Mouse (Mus musculus) heart, postnatal 10 days (tissue): ENCODE measurements at regions not wholly inside any gene's neighbourhood (a gene's known extent, or its start where the extent isn't known, plus 50 kb on each side); places are given as distances from the start of the nearest gene placed in this dataset.

Experiments used
- DNase-seq, 2 experiments: peaks; one replicate each; pipeline ENCODE4 v3.0.0; 2021
- intact Hi-C: fragments of 180-260 bp; cut with DNase I; formaldehyde crosslinking; loops from one replicate; pipeline ENCODE4 v1.15.1; 2025

DNA sequence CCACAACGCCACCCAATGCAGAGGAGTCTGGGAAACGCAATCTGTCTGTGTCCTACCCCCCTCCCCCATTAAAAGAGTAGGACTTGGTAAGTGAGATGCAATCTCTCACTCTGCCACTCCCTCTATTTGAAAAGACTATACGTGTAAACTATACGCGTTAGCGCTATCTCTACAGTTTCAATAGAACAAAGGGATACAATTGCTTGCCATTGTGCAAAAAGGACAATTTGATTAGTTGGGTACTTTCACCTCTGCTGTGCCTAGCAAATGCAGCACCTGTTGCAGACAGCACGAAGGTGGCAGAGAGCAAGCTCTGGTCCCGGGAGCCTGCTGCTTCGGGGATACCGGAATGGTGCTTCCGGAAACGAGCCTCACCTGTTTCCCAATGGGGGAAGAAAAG, 137.5 kb upstream of the Btg1 start:
- intact Hi-C loops: no loop called here
- no peak for DNase-seq

DNA sequence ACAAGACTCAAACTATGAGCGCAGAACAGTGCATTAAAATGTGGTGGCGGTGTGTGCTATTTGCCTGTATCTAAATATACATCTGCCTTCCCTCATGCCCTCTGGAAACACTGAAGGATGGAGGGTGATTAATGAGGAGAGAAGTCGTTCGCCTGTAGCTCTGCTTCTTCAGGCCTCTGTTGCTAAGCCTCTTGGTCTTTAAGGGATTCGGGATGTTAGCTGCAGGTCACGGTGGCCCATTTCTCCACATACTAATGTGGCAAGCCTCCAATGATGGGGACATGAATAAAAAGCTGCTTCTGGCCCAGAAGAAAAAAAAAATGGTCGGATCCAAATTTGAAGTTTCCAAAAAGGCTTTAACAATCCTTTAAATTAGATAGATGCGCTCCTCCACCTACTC, 137.0 kb upstream of the Btg1 start:
- intact Hi-C loops: no loop called here
- DNase-seq: no peak

DNA sequence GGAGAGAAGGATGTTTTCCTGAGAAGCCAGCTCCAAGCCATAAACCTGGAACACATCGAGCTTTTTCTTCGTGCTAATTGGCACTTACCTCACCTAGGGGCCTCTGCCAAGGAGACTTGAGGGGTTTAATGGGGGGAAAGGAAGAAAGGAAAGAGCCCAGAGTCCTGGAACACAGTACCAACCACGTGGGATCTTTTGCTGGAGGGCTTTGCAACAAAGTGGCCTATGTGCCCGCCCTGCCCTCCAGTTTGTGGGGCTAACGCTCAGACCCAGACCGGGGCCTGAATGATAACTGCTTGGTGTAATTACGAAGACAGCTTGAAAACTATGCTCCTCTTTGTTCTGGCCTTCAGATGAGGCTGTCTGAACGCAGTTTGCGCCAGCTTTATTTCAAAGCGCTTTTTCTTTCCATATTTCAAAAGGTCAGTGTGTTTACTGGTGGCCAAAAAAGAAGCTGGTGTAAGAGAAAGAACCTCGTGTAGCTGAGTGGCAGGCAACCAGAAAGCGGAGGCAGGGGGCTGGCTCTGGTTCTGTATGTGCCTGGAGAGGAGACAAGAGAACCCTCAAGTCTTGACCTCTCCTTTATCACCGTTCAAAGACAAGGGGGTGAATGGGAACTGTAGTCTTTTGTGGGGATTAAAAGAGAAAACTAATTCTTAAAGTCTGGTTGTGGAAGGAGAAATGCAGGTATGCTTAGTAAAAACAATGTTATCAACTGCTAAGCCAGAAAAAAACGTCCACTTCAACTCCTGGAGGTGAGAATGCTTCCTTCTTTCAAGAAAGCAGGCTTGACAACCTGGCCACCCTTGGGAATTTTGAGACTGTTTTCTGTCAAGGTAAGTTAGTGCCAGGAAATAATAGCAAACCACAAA, 136.1 kb upstream of the Btg1 start:
- peak; percentile 4 to 6 for DNase-seq
- intact Hi-C loops: no loop called here

DNA sequence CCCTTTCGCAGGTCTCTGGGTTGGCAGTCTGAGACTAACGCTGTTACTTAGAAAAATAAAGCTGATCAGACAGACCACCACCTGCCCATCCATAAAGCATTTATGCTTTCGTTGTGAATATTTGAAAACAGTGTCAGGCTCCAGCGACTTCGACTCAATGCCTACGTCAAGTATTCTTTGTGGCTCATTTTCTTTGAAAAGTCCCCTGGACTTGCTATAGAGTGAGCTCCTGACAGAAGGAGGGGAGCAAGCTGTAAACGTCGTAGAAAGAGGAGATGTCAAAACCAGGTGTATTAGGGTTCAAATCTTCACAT, 135.5 kb upstream of the Btg1 start:
- no peak for DNase-seq

DNA sequence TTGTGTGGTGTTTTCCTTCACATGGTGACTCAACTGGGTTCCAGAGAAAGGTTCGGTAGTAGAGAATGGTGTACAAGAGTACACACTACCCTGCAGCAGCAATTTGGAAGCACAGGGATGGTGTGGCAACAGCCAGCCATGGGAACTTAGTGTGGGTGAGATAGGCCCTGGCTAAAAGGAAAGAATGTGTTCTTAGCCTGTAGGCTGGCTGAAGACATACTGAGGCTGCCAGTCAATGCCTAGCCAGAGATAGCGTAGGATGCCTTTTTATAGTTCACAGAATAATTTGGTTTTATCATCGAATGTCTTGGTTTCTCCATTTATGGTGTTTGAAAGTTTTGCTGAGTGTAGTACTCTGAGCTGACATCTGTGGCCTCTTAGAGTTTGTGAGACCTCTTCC, 130.1 kb upstream of the Btg1 start:
- intact Hi-C loops: no loop called here
- no peak for DNase-seq

More for the DNA sequence above, 135.5 kb upstream of the Btg1 start:
- intact Hi-C loops: no loop called here

DNA sequence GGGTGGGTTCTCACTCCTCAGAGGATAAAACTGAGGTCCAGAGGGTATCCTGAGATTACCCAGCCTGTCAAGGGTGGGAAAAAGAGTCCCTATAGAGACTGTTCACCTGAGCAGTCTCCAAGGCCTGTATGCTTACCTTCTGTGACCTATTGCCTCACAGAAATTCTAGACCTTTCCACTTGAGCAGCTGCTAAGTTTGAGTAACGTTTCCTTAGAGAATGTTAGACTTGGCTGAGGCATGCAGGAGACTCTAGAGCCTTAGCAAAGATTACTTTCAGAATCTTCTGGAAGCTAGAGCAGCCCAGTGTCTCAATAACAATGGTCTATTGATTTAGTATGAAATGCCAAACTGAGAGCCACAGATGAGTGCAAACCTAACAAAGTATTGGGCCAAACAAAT, 123.1 kb upstream of the Btg1 start:
- DNase-seq: no peak
- intact Hi-C loops: no loop called here

DNA sequence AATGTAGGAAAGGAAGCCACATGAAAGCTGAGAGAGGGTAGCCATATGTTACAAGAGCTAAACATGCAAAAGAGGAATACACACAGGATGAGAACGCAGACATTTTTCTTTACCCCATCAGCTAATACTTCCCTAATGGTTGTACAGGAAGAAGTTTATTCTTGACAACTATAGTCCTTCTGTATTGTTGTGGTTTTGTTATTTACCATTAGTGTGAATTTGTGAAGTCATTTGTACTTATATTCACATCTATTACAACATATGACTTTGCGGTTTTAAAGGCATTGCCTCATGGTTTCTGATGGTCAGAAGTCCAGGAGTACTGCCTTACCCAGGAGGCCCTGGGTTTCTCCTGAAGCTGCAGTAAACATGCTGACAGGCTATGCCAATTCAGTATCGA, 120.1 kb upstream of the Btg1 start:
- no peak for DNase-seq
- intact Hi-C loops: no loop called here

DNA sequence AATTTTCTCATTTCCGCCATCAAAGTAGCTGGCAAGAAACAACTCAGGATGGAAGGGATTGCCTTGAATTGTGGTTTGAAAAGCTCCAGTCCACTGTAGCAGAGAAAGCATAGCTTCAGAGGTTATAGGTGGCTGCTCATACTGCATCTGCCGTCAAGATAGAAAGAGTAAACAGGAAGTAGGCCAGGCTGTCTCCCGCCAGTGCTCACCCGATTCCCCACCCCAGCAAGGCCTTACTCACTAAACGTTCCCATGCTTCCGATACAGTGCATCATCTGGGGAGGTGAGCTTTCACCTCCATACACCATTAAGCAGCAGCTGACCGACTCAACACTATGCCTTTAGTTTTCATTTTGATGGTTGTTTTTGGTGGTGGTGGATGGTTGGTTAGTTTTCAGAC, 119.3 kb upstream of the Btg1 start:
- intact Hi-C loops: no loop called here
- DNase-seq: no peak

DNA sequence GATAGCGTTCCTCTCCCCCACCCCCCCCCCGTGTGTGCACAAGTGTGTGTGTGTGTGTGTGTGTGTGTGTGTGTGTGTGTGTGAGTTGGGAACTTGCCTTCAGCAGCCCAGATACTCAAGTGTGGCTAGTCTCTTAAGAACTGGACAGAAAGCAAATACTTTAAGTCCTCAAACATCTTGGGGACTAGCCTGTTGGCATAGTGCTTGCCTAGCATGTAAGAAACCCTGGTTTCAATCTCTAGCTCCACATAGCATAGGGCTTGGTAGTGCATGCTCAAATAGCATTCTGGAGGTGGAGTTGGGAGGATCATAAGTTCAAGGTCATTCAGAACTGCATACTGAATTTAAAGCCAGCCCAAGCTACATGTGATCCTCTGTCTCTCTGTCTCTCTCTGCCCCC, 117.5 kb upstream of the Btg1 start:
- intact Hi-C loops: no loop called here
- no peak for DNase-seq

DNA sequence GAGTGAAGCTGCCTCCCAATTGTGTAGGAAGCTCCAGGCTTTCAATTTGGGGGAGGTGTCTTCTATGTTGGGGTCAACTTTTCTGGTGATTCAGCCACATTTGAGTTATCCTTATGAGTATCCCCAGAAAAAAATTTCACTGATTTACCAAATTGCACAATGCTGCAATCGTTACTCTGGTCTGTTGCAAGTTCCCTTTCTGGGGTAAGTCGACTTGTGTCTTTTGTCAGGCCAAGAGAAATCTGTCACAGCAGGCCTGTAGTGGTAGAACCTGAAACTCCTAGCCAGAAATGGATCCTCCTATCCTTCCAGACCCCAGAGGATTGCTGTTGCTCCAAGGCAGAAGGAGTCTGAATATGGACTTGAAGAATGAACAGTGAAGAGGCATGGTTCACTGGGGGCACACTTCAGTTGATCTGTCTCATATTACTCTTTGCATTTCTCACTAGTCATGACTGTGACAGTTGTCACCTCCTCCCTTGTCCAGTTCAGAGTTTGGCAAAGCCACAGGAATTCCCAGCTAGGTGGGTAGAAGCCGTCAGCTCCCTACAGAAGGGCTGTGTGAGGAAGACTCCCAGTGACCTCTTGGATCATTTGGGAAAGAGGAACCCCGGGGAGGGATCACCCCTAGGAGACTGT, 114.6 kb upstream of the Btg1 start:
- DNase-seq: no peak
- intact Hi-C loops: no loop called here

DNA sequence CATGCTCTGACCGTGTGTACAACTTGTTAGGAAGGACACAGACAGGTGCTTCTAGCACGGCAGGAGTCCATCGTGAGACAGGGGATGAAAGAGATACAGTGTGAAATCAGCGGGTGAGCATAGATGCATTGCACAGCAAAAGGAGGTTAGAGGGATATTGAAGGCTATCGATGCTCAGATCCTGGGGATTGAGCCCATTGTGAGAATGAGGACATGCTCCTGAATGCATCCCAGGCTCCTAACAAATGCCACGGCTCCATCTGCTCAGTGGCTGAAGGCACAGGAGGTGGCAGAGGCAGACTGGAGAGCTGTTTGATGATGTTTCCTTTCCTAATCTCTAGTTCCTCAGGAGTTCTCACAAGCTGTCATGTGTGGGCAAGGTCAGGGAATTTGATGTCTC, 114.1 kb upstream of the Btg1 start:
- no peak for DNase-seq
- intact Hi-C loops: no loop called here

DNA sequence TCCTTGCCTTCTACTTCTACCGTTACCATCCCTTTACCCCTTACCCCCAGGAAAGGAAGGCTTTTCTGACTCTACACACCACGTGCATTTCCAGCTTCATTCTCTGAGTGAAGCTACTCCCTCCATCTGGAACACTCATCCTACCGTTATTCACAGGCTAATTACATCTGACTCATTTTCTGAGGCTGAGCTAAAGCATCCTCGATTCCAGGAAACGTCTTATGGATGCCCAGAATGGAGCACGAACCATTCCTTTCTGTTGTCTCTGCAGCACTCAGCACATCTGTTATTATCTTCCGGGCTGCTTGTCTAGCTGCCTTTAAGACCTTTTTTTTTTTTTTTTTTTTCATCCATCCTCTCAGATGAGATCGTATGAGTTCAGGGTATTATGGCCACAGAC, 112.5 kb upstream of the Btg1 start:
- intact Hi-C loops: no loop called here
- DNase-seq: no peak

DNA sequence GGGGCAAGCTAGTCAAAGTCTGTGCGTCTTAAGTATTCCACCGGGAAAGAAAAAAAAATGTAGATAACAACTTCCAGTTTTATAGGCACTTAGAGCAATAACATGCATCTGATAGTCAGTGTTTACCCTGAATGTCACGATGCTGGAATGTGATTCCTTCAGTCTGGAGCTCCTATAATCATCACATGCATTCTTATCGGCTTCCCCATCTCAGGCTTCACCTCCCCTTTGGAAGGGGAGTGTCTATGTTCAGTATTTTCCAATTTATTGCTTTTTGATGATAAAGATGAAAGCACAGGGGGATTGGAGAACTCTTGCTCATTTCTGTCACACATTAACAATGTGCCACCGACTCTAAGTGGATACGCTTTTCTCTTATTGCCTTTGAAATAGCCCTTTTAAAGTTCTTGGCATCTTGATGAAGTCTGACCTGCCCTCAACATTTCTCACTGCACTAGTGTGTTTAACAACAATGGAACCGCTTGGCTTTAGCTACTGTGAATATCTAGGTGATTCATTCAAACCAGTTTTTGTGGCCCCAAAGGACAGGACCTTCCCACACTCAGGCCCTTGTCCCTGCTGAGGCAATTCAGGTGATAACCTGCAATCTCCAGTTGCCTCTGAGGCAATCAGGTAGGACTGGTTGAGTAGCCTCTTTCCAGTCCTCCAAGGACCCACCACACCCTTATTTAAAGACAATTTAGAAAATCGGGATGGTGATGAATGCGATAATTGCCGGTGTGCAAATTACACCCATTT, 101.5 kb upstream of the Btg1 start:
- intact Hi-C loops: no loop called here
- no peak for DNase-seq

DNA sequence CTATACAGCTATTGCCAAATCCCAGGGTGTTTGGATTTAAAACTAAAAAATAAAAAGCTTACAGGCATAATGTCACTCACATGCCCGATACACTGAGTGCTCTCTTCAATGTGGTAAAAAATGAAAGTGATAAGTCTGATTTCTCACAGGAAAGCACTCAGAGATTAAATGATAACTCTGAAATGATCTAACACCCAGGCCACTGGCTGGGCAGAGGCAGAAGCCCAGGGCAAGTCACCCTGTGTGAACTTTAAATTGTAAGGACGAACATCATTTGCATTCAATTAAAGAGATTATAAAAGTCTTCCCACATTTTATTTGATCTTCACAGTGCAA, 100.9 kb upstream of the Btg1 start:
- no peak for DNase-seq
- intact Hi-C loops: no loop called here

DNA sequence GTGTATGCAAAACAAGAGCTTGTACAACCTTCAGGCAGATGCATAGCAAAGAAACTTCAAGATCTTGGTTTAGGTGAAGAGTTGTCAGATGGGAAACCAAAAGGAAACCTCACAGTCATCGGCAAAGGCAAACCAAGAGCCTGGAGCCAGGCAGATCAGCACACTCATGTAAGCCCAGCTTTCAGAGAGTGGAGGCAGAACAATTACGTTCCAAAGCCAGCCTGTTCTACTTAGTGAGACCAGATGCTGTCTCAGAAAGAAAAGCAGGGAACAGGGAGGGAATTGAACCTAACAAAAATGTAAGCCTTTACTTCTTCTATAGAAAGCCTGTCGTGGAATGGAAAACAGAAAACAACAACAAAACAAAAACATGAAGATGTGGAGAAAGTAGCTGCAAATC, 97.4 kb upstream of the Btg1 start:
- intact Hi-C loops: no loop called here
- no peak for DNase-seq

DNA sequence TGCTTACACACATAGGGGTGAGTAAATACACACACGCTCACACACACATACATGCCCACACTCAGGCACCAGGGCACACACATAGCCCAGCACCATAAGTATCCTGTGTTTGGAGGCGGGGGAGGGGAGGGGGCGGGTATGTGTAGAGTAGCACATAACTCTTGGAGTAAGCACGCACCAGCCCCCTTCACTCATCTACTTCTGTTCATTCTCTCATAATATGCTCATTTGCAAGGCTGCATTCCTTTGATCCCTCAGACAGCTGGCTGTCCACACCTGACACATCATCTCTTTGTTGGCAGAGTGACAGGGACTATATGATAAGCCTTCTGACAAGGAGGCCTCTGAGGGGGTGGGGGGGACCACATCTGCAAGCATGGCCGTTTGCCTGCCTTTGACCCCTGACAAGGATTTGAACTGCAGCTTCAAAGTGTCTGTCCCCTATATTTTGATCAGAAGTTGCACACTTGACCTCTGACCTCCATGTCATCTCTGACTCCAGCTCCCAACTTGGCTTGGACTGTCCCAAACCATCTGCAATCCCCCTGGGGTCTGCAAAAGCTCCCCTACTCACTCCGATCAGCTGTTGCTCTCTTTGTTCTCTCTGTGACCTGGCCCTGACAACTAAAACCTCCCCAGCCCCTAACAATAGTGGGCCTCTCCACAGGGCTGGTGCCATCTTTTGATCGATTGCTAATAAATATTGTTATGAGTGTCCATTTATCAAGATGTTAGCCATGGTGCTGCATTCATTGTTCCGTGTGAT, 95.6 kb upstream of the Btg1 start:
- no peak for DNase-seq
- intact Hi-C loops: no loop called here

DNA sequence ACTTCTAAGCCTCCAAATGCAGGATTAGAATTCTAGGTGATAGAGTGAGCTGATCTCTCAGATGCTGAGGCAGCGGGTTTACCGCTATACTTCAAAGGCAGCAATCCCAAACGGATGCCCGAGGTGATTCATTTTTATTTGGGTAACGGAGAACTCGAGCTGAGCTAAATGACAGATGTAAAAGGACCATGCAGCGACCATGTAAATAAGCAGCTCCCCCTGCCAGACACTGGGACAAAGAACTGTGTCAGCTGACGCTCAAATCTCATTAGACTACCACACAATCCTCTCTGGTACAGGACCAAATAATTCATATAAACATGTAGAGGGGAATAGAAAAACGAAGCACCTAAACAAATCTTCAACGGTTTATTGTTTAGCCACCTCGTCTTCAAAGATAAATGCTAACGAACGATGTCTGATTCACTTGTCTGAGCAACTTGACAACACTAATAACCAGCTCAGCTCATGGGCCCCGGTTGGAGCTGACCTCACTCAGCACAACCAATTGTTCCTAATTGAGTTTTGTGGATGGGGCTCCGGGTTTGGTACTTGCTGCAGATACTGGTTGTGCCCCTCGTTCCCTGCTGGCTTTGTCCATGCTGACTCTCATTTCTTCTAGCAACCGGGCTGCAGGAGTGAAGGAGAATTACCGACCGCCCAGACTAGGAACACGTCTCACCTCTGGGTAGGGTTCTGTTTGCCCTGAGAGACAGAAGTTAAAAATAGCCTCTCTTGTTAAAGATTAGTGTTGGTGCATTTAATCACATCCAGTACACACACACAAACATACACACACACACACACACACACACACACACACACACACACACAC, 92.6 kb upstream of the Btg1 start:
- DNase-seq: no peak
- intact Hi-C loops: no loop called here

DNA sequence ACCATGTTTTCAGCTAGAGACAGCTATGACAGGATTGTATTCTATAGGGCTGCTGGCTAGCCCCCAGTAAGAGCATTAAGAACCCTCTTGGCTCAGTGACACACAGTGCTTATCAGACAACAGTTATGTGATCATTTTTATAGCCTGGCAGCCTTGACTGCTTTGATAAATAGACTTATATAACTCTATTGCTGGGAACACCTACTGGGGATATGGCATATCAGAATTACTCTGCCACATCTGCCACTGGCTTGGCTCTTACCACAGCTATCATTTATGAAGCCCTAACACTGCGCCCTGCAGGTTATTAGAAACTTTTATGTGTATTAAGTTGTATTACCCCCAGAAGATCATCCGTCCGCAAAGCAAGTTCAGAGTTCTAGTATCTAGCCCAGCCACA, 88.9 kb upstream of the Btg1 start:
- intact Hi-C loops: no loop called here
- DNase-seq: no peak

DNA sequence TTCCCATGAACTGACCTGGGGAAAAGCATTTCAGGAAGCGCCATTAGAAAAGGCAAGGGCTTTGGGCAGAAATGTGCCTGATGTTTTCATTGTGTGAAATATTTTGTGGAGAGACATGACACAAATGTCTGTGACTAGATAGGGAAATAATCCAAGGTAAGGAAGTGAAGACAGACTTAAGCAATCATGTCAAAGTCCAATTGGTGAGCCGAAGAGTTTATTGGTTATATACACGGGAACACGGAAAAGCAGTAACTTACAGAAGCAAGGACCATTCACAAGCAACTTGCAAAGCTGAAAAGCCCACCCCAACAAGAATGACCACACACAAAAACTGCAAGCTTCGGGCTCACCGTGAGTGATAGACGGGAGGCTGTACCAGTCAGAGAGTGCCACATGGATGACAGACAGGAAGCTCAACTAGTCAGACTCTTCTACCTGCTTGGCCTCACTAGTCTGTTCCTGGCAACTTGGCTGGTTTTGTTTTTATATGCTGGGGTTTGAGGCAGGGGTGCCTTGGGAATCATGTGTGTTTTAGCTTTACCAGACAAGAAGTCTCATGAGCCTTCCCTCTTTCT, 82.2 kb upstream of the Btg1 start:
- intact Hi-C loops: no loop called here
- DNase-seq: no peak

DNA sequence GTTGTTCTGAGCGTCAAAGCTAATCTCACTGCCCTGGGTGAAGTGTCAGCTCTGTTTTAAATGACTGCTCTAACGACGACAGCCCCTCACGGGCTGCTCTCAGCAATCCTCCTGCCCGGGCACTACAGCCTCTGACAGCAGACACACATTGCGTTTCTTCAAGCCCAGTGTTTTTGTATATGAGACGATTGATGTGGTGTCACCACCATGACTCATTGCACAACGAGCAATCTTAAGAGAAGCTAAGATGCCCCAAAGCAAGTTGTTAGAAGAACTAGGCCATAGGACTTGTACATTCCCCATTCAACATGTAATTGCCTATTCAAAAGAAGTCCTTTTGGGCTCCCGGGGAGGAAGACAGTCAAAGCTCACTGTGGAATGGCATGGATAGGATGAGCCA, 81.3 kb upstream of the Btg1 start:
- DNase-seq: no peak
- intact Hi-C loops: no loop called here
